Mouse (Mus musculus): ENCODE data around the gene Zfp101.
A peak's percentile ranks its signal among the peaks of the same experiment; 100 is the strongest.

Zfp101 gene

GRCm38 (mm10) chr17:33394182-33395034 lies at the start of gene Zfp101:
Gene Zfp101, minus strand, starts transcription at chr17:33394641.
- DNase-seq (ENCODE audit: low spot score in 2 of 2), result peak; percentile 95

- no peak for DNase-seq (ENCODE audit: low spot score in 2 of 2)
These were observed 46.7 kb upstream of the Zfp101 start for GRCm38 (mm10) chr17:33441159-33441558.

GRCm38 (mm10) chr17:33439922-33440321 lies 45.5 kb upstream of the Zfp101 start:
- DNase-seq (ENCODE audit: low spot score in 2 of 2), result peak; percentile 17 to 26

- DNase-seq (ENCODE audit: low spot score in 2 of 2), result peak; percentile 47 to 75
These were observed 44.7 kb upstream of the Zfp101 start for GRCm38 (mm10) chr17:33439148-33439547.

- DNase-seq (ENCODE audit: low spot score in 2 of 2), result no peak
These were observed 37.8 kb upstream of the Zfp101 start, which contains the start of gene Actl9 for GRCm38 (mm10) chr17:33432019-33432946. Gene Actl9, plus strand, starts transcription at chr17:33432896.

- DNase-seq (ENCODE audit: low spot score in 2 of 2), result no peak
These were observed 2.2 kb downstream of the Zfp101 start for GRCm38 (mm10) chr17:33392271-33392670.

- no peak for DNase-seq (ENCODE audit: low spot score in 2 of 2)
These were observed 8.7 kb downstream of the Zfp101 start for GRCm38 (mm10) chr17:33385705-33386104.

- no peak for DNase-seq (ENCODE audit: low spot score in 2 of 2)
These were observed 21.6 kb downstream of the Zfp101 start for GRCm38 (mm10) chr17:33372795-33373194.

- DNase-seq (ENCODE audit: low spot score in 2 of 2), result peak; percentile 89 to 91
These were observed 35.7 kb downstream of the Zfp101 start, which contains the start of gene Zfp81 for GRCm38 (mm10) chr17:33358411-33359384. Gene Zfp81, minus strand, starts transcription at chr17:33358878.

GRCm38 (mm10) chr17:33352981-33353380 lies 41.5 kb downstream of the Zfp101 start:
- no peak for DNase-seq (ENCODE audit: low spot score in 2 of 2)

Measured in heart, adult 9 months (tissue).